15 mouse cellular contexts compared by ENCODE assay signal in the genomic region with DNA sequence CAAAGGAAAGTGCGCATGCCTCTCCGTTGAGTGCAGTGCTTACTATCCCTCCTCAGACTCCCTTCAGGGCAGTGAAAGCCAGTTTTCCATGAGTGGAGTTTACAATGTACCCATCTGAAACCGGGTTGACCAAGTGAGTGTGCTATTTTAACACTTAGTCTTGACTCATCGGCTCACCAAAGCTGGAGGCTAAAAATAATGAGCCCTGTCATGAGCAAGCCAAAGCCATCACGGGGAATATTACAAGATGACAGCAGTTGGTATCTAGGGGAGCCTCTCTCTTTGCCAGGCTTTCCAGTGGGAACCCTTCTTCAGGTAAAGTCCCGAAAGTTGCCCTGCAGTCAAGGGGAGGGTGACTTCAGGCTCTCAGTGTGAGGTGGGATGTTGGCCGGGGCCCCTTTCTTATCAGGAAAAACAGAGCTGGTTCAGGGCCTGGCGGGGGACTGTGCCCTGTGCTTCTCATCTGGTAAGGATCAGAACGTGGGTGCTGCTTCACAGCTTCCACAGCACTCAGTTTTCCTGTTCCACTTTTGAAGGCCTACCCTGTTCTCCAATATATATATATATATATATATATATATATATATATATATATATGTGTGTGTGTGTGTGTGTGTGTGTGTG.
DNase-seq lines count a peak whose midpoint lies in the region; ATAC-seq and TF ChIP-seq lines count a peak whose summit lies in the region.
"Had no signal": no experiment of that assay in that cellular context is flagged by ENCODE, and none has a peak within 500 bp of the region (broad histone marks: within the 10 kb centered on the region; RNA-seq: fewer than 3 reads in every experiment).

No protein-coding gene starts in this region.

- H3K27me3 ChIP-seq in liver, postnatal 0 days (ENCODE audit: insufficient read depth, low read length): no peaks in the 10 kb centered on the region

- TF ChIP-seq CTCF in liver, postnatal 0 days (IDR thresholded peaks at IDR 0.05; ENCODE audit: low read depth): no peak

- no peaks in the 10 kb centered on the region for H3K9me3 ChIP-seq in liver, postnatal 0 days (ENCODE audit: low read length)
- H3K9me3 ChIP-seq: limb, embryonic 12.5 days had no signal

- H3K27ac ChIP-seq in liver, postnatal 0 days (ENCODE audit: low read depth): no peak overlapping the region
- H3K27ac ChIP-seq: kidney, postnatal 0 days; limb, embryonic 12.5 days had no signal

- H3K9ac ChIP-seq in liver, postnatal 0 days (replicated peaks): no peak overlapping the region
- H3K9ac ChIP-seq: limb, embryonic 12.5 days had no signal

- 60% methylated on average over 9 of the region's 9 CpGs for WGBS in liver, postnatal 0 days (ENCODE audit: insufficient replicate concordance)

- no peak for TF ChIP-seq EP300 in liver, postnatal 0 days (IDR thresholded peaks at IDR 0.05; ENCODE audit: low read depth)

- peak; percentile 74 for DNase-seq in liver
- DNase-seq in liver, postnatal 0 days: no peak
- DNase-seq in heart, adult 9 months (ENCODE audit: low spot score in 2 of 2): peak; percentile 51 to 66
- peak; percentile 16 for DNase-seq in heart, postnatal 4 days
- peak; percentile 68 for DNase-seq in skeletal muscle tissue, adult 2 months (ENCODE audit: low read depth, low spot score)
- no peak for DNase-seq in urinary bladder, postnatal 14 days (ENCODE audit: low spot score)
- DNase-seq: cerebellum, adult 9-11 months; layer of hippocampus, postnatal 36 days; lung, postnatal 14 days; thymus, postnatal 14 days had no signal

- no peak overlapping the region for H3K4me3 ChIP-seq in liver, postnatal 0 days (ENCODE audit: low read depth, low read length)
- H3K4me3 ChIP-seq: limb, embryonic 12.5 days had no signal

- no peaks in the 10 kb centered on the region for H3K36me3 ChIP-seq in liver, postnatal 0 days (replicated peaks; ENCODE audit: insufficient read depth, low read length)
- H3K36me3 ChIP-seq: limb, embryonic 12.5 days had no signal

- ATAC-seq in liver, postnatal 0 days: no peak
- ATAC-seq in erythroblast, adult 5-6 weeks (replicated peaks; ENCODE audit: low FRiP score, poor library complexity, severe bottlenecking): no peak
- ATAC-seq: CD4-positive, CD25-positive, alpha-beta regulatory T cell, adult 4 months; forebrain, embryonic 16.5 days had no signal

- H3K4me2 ChIP-seq in liver, postnatal 0 days (ENCODE audit: low read depth, low read length): no peak overlapping the region
- H3K4me2 ChIP-seq: limb, embryonic 12.5 days had no signal

- H3K4me1 ChIP-seq in liver, postnatal 0 days (ENCODE audit: insufficient read depth): no peaks in the 10 kb centered on the region
- H3K4me1 ChIP-seq: limb, embryonic 12.5 days had no signal

Comparison
In these comparisons a context has a peak if more than half of its experiments do, and no peak if none do; other contexts are left out.
1. DNase-seq: peak in liver (single experiment), heart, adult 9 months (2 of 2), heart, postnatal 4 days (single experiment) and skeletal muscle tissue, adult 2 months (single experiment); none in liver, postnatal 0 days (single experiment) and urinary bladder, postnatal 14 days (single experiment).